Mouse (Mus musculus) limb, embryonic 14.5 days (tissue): ENCODE results near the gene Adarb1. TPM values are rescaled to one million over a fixed set of nuclear protein-coding genes. Genes with fewer than 3 reads are reported as not detected.

Experiments
- ATAC-seq: fragments of 200-750 bp; cut with Nextera tagmentation; 2 replicates; pipeline ENCODE4 v1.8.0; 2017; ENCODE audit warnings: low read depth, moderate number of reproducible peaks, moderate TSS enrichment; ENCODE audit not compliant: low FRiP score
- DNase-seq: peaks from one replicate; pipeline ENCODE4 v3.0.0-alpha.2; 2015; ENCODE audit warnings: low spot score
- H3K27ac ChIP-seq: fragments of 300-500 bp; sonication (generic); replicated peaks from 2 replicates; pipeline ENCODE4 v1.5.1; 2014; ENCODE audit warnings: low read depth, mild to moderate bottlenecking, low read length, moderate library complexity, mixed read lengths
- H3K27me3 ChIP-seq: fragments of 300-500 bp; sonication (generic); 2 replicates; pipeline ENCODE4 v1.6.1; 2014; ENCODE audit warnings: low read length, mixed read lengths; ENCODE audit not compliant: control insufficient read depth, insufficient read depth
- H3K36me3 ChIP-seq: fragments of 300-500 bp; sonication (generic); 2 replicates; pipeline ENCODE4 v1.6.1; 2014; ENCODE audit warnings: mild to moderate bottlenecking, low read length, moderate library complexity, mixed read lengths; ENCODE audit not compliant: control insufficient read depth, insufficient read depth
- H3K4me1 ChIP-seq: fragments of 300-500 bp; sonication (generic); 2 replicates; pipeline ENCODE4 v1.6.1; 2014; ENCODE audit warnings: antibody characterized with exemption, low read length, mixed read lengths; ENCODE audit not compliant: control insufficient read depth, insufficient read depth
- H3K4me2 ChIP-seq: fragments of 300-500 bp; sonication (generic); replicated peaks from 2 replicates; pipeline ENCODE4 v1.6.1; 2014; ENCODE audit warnings: low read depth, mild to moderate bottlenecking, low read length, moderate library complexity; ENCODE audit not compliant: severe bottlenecking
- H3K4me3 ChIP-seq: fragments of 300-500 bp; sonication (generic); replicated peaks from 2 replicates; pipeline ENCODE4 v1.5.1; 2014; ENCODE audit warnings: low read length
- H3K9ac ChIP-seq: fragments of 300-500 bp; sonication (generic); 2 replicates; pipeline ENCODE4 v1.6.1; 2014; ENCODE audit warnings: mild to moderate bottlenecking, low read depth, low read length, moderate library complexity; ENCODE audit not compliant: severe bottlenecking
- H3K9me3 ChIP-seq: fragments of 300-500 bp; sonication (generic); 2 replicates; pipeline ENCODE4 v1.6.1; 2016; ENCODE audit warnings: low read length; ENCODE audit not compliant: control insufficient read depth
- POLR2A ChIP-seq: fragments of 200-500 bp; IDR thresholded peaks from 2 replicates; pipeline ENCODE4 v1.8.0; 2012; ENCODE audit warnings: inconsistent platforms, mild to moderate bottlenecking, moderate library complexity, borderline replicate concordance; ENCODE audit not compliant: insufficient read depth, insufficient read length; ENCODE audit errors: extremely low read depth
- WGBS: fragments of 180-500 bp; shearing (Covaris S2); extraction: QIAGEN DNeasy Blood & Tissue Kit; methylation state at CpG from one replicate; pipeline ENCODE4 v1.1.7; 2014; 5-methylcytosine and 5-hydroxymethylcytosine counted together
- polyA plus RNA-seq, 2 experiments: library from polyadenylated mRNA; depleted of rRNA in 1 of 2; stranded (reverse) in 1 of 2; unstranded in 1 of 2; fragments of >200 nt; fragmentation: Nextera tagmentation in 1 of 2; extraction: Ambion mirVana in 1 of 2; gene quantifications; 2 replicates each; pipeline versions ENCODE4 v1.2.1 to v1.2.3; 2012 to 2014

Adarb1 gene
- polyA plus RNA-seq, 2 experiments = 3.5 to 7.4 TPM

DNA sequence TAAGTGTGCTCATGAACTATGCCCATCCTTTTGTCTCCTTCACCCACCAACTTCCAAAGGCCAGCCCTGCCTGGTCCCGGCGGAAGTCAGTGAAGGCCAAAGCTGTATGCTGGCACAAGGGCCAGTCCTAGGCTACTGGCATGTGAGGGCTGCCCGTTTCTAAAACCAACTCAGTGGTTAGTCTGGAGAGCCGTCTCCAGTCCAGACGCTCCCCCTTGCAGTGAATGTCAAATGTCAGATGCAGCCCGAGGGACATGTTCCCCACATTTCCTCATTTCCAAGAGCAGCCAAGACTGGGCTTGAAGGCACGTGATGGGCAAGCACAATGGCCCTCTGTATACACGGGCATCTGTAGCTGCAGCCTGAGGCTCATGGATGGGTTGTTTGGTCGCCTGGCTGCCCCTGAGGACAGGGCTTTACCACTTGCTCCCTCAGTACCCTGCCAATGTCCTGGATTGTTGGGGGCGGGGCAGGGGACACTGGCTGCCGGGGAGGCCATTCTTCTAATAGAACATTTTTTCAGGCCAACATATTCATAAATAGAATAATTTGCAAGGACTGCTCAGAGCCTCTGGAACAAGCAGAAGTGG lies 174.4 kb downstream of the Adarb1 start:
- TF ChIP-seq POLR2A = no peak
- DNase-seq (no peak), ATAC-seq (no peak)
- Histone ChIP-seq H3K9ac (no peak overlapping the region), H3K4me2 (no peak overlapping the region), H3K4me3 (no peak overlapping the region), H3K9me3 (no peaks in the 10 kb centered on the region), H3K27me3 (no peaks in the 10 kb centered on the region), H3K36me3 (no peaks in the 10 kb centered on the region), H3K27ac (no peak overlapping the region), H3K4me1 (no peaks in the 10 kb centered on the region)
- 67% methylated on average over 11 of the region's 11 CpGs for WGBS

- H3K4me2 ChIP-seq = no peak overlapping the region
- H3K9me3 ChIP-seq = no peaks in the 10 kb centered on the region
- H3K4me1 ChIP-seq = no peaks in the 10 kb centered on the region
- H3K4me3 ChIP-seq = no peak overlapping the region
- H3K27me3 ChIP-seq = no peaks in the 10 kb centered on the region
- no peak for ATAC-seq
- DNase-seq = no peak
- no peaks in the 10 kb centered on the region for H3K36me3 ChIP-seq
- no peak overlapping the region for H3K27ac ChIP-seq
- no peak overlapping the region for H3K9ac ChIP-seq
- no peak for TF ChIP-seq POLR2A
- WGBS = 83% methylated on average over 14 of the region's 14 CpGs
Measured at GRCm38 (mm10) chr10:77242871-77243270, 175.2 kb downstream of the Adarb1 start.

DNA sequence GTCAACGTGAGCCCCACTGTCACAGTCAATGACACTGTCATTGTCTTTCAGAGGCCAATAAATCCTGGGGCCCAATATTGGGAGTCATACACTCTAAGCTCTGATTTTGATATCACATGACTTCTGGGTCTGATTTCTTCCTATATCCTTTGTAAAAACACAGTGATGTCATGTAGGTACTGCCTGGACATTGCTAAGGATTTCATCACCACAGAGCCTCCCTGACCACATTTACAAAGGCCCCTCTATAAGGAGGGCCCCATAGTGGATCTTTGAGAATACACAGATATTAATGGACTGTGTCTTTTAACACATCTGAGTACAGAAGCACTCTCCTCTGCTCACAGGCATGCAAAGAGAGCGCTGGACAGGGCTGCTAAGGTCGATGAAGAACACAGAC lies 175.7 kb downstream of the Adarb1 start:
- ATAC-seq = no peak
- Histone ChIP-seq H3K4me1 (no peaks in the 10 kb centered on the region), H3K36me3 (no peaks in the 10 kb centered on the region), H3K4me3 (no peak overlapping the region), H3K9ac (no peak overlapping the region), H3K9me3 (no peaks in the 10 kb centered on the region), H3K27me3 (no peaks in the 10 kb centered on the region), H3K27ac (no peak overlapping the region), H3K4me2 (no peak overlapping the region)
- no peak for DNase-seq
- WGBS = 94% methylated on average over 3 of the region's 3 CpGs
- TF ChIP-seq POLR2A = no peak

- TF ChIP-seq POLR2A = no peak
- no peak overlapping the region for H3K4me3 ChIP-seq
- H3K27me3 ChIP-seq = no peaks in the 10 kb centered on the region
- no peaks in the 10 kb centered on the region for H3K36me3 ChIP-seq
- H3K4me1 ChIP-seq = no peaks in the 10 kb centered on the region
- H3K9ac ChIP-seq = no peak overlapping the region
- no peak overlapping the region for H3K27ac ChIP-seq
- WGBS = 92% methylated on average over 8 of the region's 8 CpGs
- DNase-seq (no peak), ATAC-seq (no peak)
- no peaks in the 10 kb centered on the region for H3K9me3 ChIP-seq
- H3K4me2 ChIP-seq = no peak overlapping the region
Measured at GRCm38 (mm10) chr10:77240764-77241163, 177.3 kb downstream of the Adarb1 start.

Other genes starting within 250 kb of the Adarb1 start
- 147 and 162 TPM in 2 replicates for gene Pofut2, start 159.1 kb downstream of the Adarb1 start, polyA plus RNA-seq (2012; rRNA removed)
- 167 and 168 TPM in 2 replicates for gene Pofut2, start 159.1 kb downstream of the Adarb1 start, polyA plus RNA-seq (2014; fragmentation: Nextera tagmentation; extraction: Ambion mirVana)
- gene Fam207a, start 97.5 kb upstream of the Adarb1 start, polyA plus RNA-seq (2012; rRNA removed) = 35.5 and 38.6 TPM in 2 replicates
- gene Fam207a, start 97.5 kb upstream of the Adarb1 start, polyA plus RNA-seq (2014; fragmentation: Nextera tagmentation; extraction: Ambion mirVana) = 40.6 and 41.7 TPM in 2 replicates
- 2.7 and 2.9 TPM in 2 replicates for gene Itgb2, start 112.0 kb upstream of the Adarb1 start, polyA plus RNA-seq (2012; rRNA removed)
- gene Itgb2, start 112.0 kb upstream of the Adarb1 start, polyA plus RNA-seq (2014; fragmentation: Nextera tagmentation; extraction: Ambion mirVana) = 2.5 and 3.7 TPM in 2 replicates
- gene Pttg1ip, start 163.4 kb upstream of the Adarb1 start, polyA plus RNA-seq (2012; rRNA removed) = 117 and 122 TPM in 2 replicates
- gene Pttg1ip, start 163.4 kb upstream of the Adarb1 start, polyA plus RNA-seq (2014; fragmentation: Nextera tagmentation; extraction: Ambion mirVana) = 138 and 147 TPM in 2 replicates
- 466 and 472 TPM in 2 replicates for gene Sumo3, start 187.8 kb upstream of the Adarb1 start, polyA plus RNA-seq (2012; rRNA removed)
- gene Sumo3, start 187.8 kb upstream of the Adarb1 start, polyA plus RNA-seq (2014; fragmentation: Nextera tagmentation; extraction: Ambion mirVana) = 328 and 351 TPM in 2 replicates
- gene Gm49325, start 187.9 kb upstream of the Adarb1 start, polyA plus RNA-seq (2012; rRNA removed) = 1.8 and 8.4 TPM in 2 replicates
- gene Gm49325, start 187.9 kb upstream of the Adarb1 start, polyA plus RNA-seq (2014; fragmentation: Nextera tagmentation; extraction: Ambion mirVana) = 1.9 and 5.8 TPM in 2 replicates
- gene Ube2g2, start 204.0 kb upstream of the Adarb1 start, polyA plus RNA-seq (2012; rRNA removed) = 55.1 and 59.8 TPM in 2 replicates
- gene Ube2g2, start 204.0 kb upstream of the Adarb1 start, polyA plus RNA-seq (2014; fragmentation: Nextera tagmentation; extraction: Ambion mirVana) = 57.4 and 58.6 TPM in 2 replicates